Mouse (Mus musculus): ENCODE measurements around the gene Emg1. TPM values are rescaled to one million over a fixed set of nuclear protein-coding genes. Genes with fewer than 3 reads are reported as not detected.

Emg1 gene
- total RNA-seq, 2 experiments from 2014 or later: 81.0 to 86.4 TPM

GRCm38 (mm10) chr6:124741842-124742241 is 29.9 kb upstream of the Emg1 start:
- DNase-seq (ENCODE audit: low spot score in 2 of 2): no peak

- peak; percentile 72 to 76 for DNase-seq (ENCODE audit: low spot score in 2 of 2)
Observed at GRCm38 (mm10) chr6:124740888-124741761, 29.1 kb upstream of the Emg1 start, which contains the start of gene Grcc10. Gene Grcc10, minus strand, starts transcription at chr6:124741374.

DNA sequence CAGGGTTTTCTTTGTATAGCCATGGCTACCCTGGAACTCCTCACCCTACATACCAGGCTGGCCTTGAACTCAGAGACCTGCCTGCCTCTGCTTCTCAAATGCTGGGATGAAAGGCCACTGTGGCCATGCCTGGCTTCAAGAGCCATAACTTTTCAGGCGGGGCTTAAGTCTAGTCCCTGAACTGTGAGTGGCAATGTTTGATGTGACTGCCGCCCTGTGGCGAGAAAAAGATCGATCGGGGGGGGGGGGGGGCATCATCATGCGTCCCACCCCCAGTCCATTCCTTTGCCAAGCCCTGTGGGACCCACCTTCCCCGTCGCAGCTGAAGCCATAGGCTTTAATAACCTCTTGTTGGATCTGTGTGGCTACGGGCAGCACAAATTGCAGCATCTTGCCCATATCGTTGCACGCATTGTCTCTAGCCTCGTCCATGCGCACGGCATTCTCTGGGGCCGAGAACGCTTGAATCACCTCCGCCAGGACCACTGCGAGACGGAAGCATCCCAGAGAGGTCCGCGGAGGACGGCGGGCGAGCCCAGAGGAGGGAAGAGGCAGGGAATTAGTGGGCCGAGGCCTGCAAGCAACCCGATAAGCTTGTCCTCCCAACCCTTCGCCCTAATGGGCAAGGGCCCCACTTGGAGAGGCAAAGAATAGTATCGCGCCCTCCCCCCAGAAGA is 28.4 kb upstream of the Emg1 start:
- DNase-seq (ENCODE audit: low spot score in 2 of 2): peak in 1 of 2 experiments; percentile 66

GRCm38 (mm10) chr6:124739231-124739796 is 27.3 kb upstream of the Emg1 start:
- no peak for DNase-seq (ENCODE audit: low spot score in 2 of 2)

DNA sequence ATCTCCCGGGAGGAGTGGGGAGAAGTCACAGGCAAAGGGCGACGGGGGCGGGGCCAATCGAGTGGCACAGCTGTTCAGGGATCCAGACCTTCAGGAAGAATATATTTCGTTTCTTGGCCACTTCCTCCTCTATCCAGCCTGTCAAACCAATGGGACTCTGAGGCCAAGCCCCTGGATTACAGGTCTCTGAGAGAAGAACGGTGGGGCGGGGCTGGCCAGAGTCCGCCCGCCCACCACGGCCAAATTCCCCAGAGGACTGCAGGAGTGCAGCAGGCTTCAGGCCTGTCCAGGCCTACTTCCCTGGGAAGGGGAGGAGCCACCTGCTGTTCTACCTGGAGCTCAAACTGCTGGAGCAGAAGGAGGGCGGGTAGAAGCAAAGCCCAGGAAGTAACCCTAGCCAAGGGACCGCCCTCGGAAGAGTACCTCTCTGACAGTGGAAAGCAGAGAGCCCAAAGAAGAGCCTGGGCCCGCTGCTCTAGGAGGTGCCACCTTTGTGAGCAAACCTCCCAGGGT is 26.6 kb upstream of the Emg1 start, which contains the start of gene Ptpn6:
Ptpn6 (minus strand) TSS at position 204 of the 513 bp plus-strand sequence.
- DNase-seq (ENCODE audit: low spot score in 2 of 2): no peak

DNA sequence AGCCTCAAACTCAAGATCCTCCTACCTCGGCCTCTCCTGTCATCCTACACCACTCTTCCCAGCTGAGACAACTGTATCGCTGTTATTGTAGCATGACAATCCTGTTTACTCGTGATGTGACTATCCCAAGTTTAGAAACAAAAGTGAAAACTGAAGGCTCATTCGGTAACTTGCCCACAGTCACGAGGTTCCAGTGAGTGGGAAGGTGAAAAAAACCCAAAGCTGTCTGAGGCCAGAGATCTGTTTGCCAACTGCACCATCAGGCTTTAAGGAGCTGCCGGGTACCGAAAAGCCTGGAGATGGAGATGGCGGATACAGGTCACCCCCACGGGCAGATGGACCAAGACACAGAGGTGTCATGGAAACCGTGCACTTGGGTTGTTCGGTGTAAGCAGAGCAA is 25.1 kb upstream of the Emg1 start:
- no peak for DNase-seq (ENCODE audit: low spot score in 2 of 2)

- DNase-seq (ENCODE audit: low spot score in 2 of 2): no peak
Observed at GRCm38 (mm10) chr6:124734417-124734816, 22.4 kb upstream of the Emg1 start.

GRCm38 (mm10) chr6:124732476-124733370 is 20.7 kb upstream of the Emg1 start:
- DNase-seq (ENCODE audit: low spot score in 2 of 2): no peak

GRCm38 (mm10) chr6:124731038-124731437 is 19.1 kb upstream of the Emg1 start:
- DNase-seq (ENCODE audit: low spot score in 2 of 2): no peak

- DNase-seq (ENCODE audit: low spot score in 2 of 2): no peak
Observed at GRCm38 (mm10) chr6:124729850-124730705, 18.1 kb upstream of the Emg1 start.

DNA sequence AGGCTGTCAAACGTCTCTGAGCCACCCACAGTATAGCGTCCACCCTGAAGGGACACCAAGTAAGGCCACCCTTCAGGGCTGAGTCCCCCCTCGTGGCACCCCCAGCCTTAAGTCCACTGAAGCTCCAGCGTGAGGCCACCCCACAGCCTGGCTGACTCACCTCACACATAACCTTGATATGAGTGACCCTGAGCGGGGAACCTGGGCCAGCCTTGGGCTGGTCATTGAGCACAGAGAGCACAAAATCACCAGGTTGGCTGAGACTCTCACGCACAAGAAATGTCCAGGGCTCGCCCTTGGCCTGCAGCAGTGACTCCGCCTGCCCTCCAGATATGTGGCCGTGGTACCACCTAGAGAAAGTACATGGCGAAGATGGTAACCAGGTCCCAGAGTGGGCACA is 16.6 kb upstream of the Emg1 start:
- DNase-seq (ENCODE audit: low spot score in 2 of 2): peak in 1 of 2 experiments; percentile 52

- DNase-seq (ENCODE audit: low spot score in 2 of 2): no peak
Observed at GRCm38 (mm10) chr6:124724472-124724871, 12.5 kb upstream of the Emg1 start.

- DNase-seq (ENCODE audit: low spot score in 2 of 2): no peak
Observed at GRCm38 (mm10) chr6:124723541-124723940, 11.6 kb upstream of the Emg1 start.

DNA sequence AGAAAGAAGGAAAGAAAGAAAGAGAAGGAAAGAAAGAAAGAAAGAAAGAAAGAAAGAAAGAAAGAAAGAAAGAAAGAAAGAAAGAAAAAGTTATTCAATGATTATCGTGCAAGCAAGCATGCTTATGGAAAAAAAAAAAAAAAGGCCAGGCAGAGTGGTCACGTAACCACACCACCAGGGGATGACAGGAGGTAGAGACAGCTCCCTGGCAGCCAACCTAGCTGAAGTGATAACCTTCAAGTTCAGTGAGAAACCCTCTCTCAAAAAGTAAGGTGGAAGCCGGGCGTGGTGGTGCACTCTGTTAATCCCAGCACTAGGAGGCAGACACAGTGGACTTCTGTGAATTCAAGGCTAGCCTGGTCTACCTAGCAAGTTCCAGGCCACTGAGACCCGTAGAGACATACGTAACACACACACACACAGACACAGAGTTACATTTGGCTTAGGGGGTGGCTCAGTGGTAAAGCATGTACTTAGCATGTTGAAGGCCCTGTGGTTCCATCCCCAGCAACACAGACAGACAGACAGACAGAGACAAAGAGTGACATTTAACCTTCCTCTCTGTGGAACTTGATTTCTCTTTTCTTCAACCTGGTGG is 11.0 kb upstream of the Emg1 start:
- DNase-seq (ENCODE audit: low spot score in 2 of 2): no peak

- no peak for DNase-seq (ENCODE audit: low spot score in 2 of 2)
Observed at GRCm38 (mm10) chr6:124720904-124721303, 8.9 kb upstream of the Emg1 start.

GRCm38 (mm10) chr6:124719354-124719978 is 7.5 kb upstream of the Emg1 start:
- DNase-seq (ENCODE audit: low spot score in 2 of 2): no peak

GRCm38 (mm10) chr6:124718703-124719102 is 6.7 kb upstream of the Emg1 start:
- DNase-seq (ENCODE audit: low spot score in 2 of 2): no peak

DNA sequence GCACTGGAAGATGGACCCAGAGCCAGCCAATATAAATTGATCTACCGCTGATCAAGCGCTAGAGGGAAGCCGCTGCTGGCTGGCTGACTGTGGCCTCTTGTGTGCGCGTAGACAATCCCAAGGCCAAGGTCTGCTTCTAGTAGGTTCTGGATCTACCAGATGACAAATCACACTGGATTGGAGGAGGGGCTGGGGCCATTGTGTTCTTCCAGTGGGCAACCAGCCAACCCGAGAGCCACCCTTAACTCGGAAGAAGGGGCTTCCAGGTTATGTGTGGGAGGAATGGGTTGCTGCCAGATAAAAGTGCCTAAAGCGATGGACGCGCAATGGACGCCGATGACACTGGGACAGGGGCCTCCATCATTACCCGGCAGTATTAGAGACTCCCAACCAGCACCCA is 6.0 kb upstream of the Emg1 start:
- no peak for DNase-seq (ENCODE audit: low spot score in 2 of 2)

Data from adrenal gland, adult 18-20 months (tissue).